Mouse (Mus musculus) layer of hippocampus, adult 2 months (tissue): Measurements from ENCODE around the gene Tmem150c. TPM values are rescaled to one million over a fixed set of nuclear protein-coding genes. Genes with fewer than 3 reads are reported as not detected.

Source experiments
- DNase-seq, 2 experiments: peaks; one replicate each; pipeline ENCODE4 v3.0.0; 2022; ENCODE audit warnings: low spot score in 2 of 2
- H3K27ac ChIP-seq: fragments of 200-600 bp; 2 replicates; pipeline ENCODE4 v1.8.1; 2022
- H3K4me3 ChIP-seq: fragments of 200-600 bp; 2 replicates; pipeline ENCODE4 v1.8.1; 2022; ENCODE audit warnings: mild to moderate bottlenecking
- CTCF ChIP-seq: fragments of 200-600 bp; conservative IDR thresholded peaks from 2 replicates; pipeline ENCODE4 v1.8.1; 2022; ENCODE audit warnings: antibody characterized with exemption, mild to moderate bottlenecking, moderate library complexity
- total RNA-seq, 2 experiments: library from RNA; stranded (reverse); gene quantifications; 2 replicates each; pipeline ENCODE4 v1.2.3; 2021

Gene Tmem150c
- total RNA-seq, 2 experiments from 2014 or later: 79.7 to 88.9 TPM

DNA sequence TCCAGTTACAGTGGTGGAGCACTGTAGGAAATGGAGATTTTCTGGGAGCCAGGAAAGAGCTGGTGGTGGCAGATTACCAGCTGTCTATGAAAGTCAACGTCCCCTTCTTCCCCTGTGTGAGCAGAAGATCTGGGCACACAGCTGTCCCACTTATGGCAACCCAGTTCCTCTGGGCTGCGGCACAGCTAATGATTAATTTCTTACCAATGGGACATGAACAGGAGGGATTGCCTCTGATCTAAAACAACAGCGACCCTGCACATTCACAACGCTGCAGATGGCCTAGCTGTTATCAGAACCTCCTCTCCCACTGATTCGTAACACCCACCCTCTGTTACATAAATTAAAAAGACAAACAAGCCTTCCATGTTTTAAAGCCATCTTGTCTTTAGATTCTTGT, 46.2 kb downstream of the Tmem150c start:
- Histone ChIP-seq H3K4me3 (no peak overlapping the region), H3K27ac (peak overlapping the region; percentile 92)
- TF ChIP-seq CTCF: no peak
- DNase-seq: peak in 1 of 2 experiments; percentile 57

GRCm38 (mm10) chr5:100110581-100110980, 49.0 kb downstream of the Tmem150c start:
- TF ChIP-seq CTCF: no peak
- peak in 1 of 2 experiments; percentile 5 for DNase-seq
- peak overlapping the region; percentile 88 for H3K27ac ChIP-seq
- no peak overlapping the region for H3K4me3 ChIP-seq

DNA sequence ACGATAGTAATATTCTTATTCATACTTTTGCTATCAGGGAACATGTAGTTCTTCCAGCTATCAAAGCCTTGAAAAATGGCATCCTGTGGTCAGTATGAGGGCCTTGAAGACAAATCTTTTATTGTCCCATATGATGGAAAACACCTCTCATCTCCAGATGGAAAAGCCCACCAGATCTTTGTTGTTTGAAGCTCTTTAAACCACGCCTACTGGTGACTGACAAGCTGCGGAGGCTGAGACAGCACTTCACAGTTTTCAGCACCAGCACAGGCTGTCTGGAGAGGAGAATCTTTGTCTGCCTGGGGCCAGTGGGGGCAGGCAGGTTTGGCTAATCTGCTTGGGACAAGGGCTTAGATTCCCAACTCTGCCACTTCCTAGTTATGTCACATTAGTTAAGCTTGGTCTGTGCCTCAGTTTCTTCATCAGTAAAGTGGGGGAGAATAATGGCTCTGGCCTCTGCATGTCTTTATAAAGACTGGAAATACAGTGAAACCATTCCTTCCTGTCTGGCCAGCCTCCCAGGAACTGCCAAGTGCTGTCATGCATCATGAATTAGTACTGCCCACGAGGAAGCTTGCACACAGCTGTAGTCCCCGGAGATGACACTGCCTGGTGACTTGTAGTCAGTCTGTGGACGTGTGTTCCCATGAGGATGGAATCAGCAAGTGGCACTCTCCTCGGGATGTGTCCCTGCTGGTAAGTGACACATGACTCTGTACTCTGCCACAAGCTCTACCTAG, 49.9 kb downstream of the Tmem150c start:
- Histone ChIP-seq H3K27ac (peak overlapping the region; percentile 88), H3K4me3 (no peak overlapping the region)
- TF ChIP-seq CTCF: no peak
- DNase-seq: peak in 1 of 2 experiments; percentile 19

- Histone ChIP-seq H3K27ac (peak overlapping the region; percentile 88), H3K4me3 (no peak overlapping the region)
- TF ChIP-seq CTCF: no peak
- DNase-seq: peak; percentile 76 to 90
Observed at GRCm38 (mm10) chr5:100108866-100109265, 50.7 kb downstream of the Tmem150c start.

DNA sequence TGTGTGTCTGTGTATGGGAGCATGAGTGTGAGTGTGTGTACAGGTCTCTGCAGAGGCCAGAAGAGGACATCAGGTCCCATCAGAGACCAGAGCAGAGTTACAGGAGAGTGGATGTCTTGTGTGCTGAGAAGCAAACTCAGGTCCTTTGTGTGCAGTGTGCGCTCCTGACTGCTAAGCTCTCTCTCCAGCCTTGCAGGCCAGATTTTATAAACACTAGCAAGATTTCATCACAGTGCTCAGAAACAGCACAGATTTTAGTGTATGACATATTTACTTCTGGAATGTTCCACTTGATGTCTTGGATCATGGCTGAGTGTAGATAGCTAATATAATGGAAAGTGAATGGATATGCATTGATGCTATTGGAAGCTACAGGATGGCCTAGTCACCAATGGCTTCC, 57.2 kb downstream of the Tmem150c start:
- Histone ChIP-seq H3K4me3 (no peak overlapping the region), H3K27ac (no peak overlapping the region)
- DNase-seq: no peak
- TF ChIP-seq CTCF: no peak

DNA sequence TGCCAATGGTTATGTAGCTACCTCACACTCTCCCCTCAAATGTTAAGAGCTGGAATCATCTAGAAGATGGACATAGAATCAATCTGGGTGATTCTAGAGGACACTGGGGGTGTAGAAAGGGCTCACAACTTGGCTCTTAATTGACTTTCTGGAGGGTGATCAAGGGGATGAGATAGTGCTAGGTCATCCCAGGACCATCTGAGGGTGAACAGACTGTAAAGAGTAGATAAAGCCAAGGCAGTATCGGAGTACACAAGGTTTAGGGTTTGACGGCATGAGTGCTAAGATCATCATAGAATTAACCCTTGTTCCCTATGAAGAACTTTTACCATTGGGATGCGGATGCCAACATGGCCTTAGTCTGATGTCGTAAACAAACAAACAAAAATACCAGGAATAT, 61.6 kb downstream of the Tmem150c start:
- no peak for TF ChIP-seq CTCF
- Histone ChIP-seq H3K27ac (no peak overlapping the region), H3K4me3 (no peak overlapping the region)
- DNase-seq: no peak

- no peak for TF ChIP-seq CTCF
- H3K27ac ChIP-seq: no peak overlapping the region
- DNase-seq: no peak
- no peak overlapping the region for H3K4me3 ChIP-seq
Observed at GRCm38 (mm10) chr5:100096955-100097354, 62.7 kb downstream of the Tmem150c start.

DNA sequence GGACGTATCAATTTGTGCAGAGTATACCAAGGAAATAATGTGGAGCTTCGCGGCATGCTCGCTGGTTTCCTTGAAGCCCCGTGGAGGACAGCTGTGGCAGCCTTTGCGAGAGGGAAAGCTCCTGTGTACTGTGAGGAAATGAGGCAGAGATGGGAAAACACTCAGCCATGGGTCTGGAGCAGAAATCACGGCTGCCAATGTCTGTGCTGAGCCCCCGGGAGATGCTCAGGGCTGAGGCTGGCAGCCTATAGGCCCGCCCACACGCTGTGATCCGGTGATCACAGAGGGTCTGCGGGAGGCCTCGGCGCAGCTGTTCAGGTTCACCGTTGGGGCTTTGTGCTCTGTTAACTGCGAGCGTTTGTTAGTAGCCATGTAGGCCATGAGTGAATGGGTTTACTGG, 68.0 kb downstream of the Tmem150c start:
- no peak for DNase-seq
- H3K4me3 ChIP-seq: no peak overlapping the region
- TF ChIP-seq CTCF: no peak
- peak overlapping the region; percentile 57 for H3K27ac ChIP-seq

- Histone ChIP-seq H3K4me3 (no peak overlapping the region), H3K27ac (peak overlapping the region; percentile 57)
- TF ChIP-seq CTCF: no peak
- DNase-seq: no peak
Observed at GRCm38 (mm10) chr5:100091263-100091594, 68.4 kb downstream of the Tmem150c start.

DNA sequence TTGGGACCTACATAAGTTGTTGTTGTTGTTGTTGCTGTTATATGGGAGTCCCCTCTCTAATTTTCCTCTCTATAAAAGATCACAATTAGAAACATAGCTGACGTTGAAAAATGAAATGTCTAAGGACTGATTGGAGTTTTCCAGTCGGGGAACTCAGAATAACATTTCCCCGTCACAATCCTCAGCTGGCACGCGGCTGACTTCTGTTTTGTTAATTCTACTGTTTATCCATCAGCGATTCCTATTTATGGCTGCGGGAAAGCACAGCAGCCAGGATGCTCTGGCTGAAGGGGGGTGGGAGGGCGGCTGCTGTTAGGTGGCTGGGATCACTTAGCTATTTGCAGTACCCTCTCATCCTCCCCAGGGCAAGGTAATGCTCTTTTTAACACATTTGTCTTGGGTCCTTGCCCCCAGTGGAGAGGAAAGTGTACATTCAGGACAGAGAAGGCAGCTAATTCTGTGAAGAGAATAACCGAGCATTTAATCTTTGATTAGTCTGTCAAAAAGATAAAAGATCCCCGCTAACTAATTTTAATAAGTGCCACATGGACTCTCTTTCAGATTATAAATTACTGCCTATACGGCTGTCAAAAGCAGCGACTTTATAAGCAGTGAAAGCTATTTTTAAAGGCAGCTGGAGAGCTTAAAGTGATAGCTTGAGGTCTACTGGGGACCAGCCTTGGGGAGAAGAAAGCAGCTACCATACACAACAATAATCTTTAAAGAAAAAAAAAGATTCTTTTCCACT, 68.9 kb downstream of the Tmem150c start:
- DNase-seq: no peak
- no peak for TF ChIP-seq CTCF
- H3K27ac ChIP-seq: peak overlapping the region; percentile 57; the same call in 1 of the 2 replicates
- no peak overlapping the region for H3K4me3 ChIP-seq

DNA sequence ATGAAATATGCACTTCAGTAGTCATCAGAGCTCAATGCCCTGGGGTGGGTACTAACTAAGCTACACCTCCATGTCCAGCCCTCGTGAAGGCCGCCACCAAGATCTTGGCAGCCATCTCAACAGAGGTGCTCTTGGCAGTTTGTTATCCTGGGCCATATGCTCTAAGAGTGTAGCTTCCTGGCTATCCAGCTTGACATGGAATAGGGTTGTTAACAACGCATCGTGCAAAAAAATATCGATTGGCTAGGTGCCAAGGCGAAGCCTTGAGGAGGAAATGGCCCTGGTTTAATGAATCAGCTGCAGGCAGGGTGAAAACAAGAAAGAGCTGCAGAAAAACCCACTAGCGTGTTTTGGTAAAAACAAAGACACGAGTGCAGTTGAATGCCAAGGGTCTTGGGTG, 74.5 kb downstream of the Tmem150c start:
- H3K27ac ChIP-seq: peak overlapping the region; percentile 82; the same call in 1 of the 2 replicates
- no peak for TF ChIP-seq CTCF
- no peak for DNase-seq
- H3K4me3 ChIP-seq: no peak overlapping the region

DNA sequence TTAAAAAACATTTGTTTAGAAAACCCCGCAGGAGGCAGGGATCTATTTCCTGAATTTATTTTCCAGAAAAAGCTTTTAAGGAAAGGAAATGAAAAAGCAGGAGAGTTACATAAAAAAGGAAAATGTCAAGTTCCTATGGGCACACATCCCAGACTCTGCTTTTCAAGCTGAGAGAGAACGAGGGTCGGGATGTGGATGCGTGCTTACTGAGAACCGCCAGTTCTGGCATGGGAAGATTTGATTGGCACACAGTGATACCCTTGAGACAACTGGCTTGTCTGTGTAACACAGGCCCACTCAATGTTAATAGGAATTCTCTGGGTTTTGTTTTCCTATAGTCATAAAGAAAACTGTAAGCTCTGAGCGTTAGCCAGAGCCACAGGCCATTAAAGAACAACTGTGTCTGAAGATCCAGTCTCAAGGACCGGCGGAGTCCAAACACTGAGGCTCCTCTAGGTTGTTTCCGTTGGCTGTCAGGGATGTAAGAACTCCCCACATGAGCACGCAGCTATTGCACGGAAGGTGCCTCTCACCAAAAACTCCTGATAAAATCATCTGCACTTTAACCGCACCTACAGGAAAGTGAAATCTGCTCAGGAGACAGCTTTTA, 75.5 kb downstream of the Tmem150c start:
- DNase-seq: peak in 1 of 2 experiments; percentile 52
- peak overlapping the region; percentile 82 for H3K27ac ChIP-seq
- H3K4me3 ChIP-seq: no peak overlapping the region
- TF ChIP-seq CTCF: no peak

DNA sequence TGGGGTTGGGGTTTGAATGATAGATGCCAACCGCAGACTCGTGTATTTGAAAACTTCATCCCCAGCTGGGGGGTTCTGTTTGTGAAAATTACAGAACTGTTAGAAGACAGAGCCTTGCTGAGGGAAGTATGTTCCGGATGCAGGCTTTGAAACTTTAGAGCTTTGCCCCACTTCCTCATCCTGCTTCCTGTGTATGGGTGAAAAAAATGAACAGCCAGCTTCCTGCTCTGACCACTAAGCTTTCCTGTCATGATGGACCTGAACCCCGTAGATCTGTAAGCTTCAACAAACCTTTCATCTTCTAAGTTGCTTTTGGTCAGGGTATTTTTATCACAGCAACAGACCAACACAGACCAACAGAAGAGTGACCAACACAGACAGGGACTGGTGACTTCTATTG, 77.6 kb downstream of the Tmem150c start:
- no peak for TF ChIP-seq CTCF
- Histone ChIP-seq H3K4me3 (no peak overlapping the region), H3K27ac (no peak overlapping the region)
- no peak for DNase-seq
